Mouse (Mus musculus) embryonic facial prominence, embryonic 14.5 days (tissue): Measurements from ENCODE around the gene Ndufa11. TPM values are rescaled to one million over a fixed set of nuclear protein-coding genes. Genes with fewer than 3 reads are reported as not detected.
A peak's percentile ranks its signal among the peaks of the same experiment; 100 is the strongest.

ENCODE experiments used
- ATAC-seq: fragments of 200-750 bp; cut with Nextera tagmentation; 2 replicates; pipeline ENCODE4 v1.8.0; 2017; ENCODE audit warnings: low read depth, moderate number of reproducible peaks, moderate TSS enrichment
- DNase-seq: peaks from one replicate; pipeline ENCODE4 v3.0.0-alpha.2; 2015; ENCODE audit warnings: low spot score
- H3K27ac ChIP-seq: fragments of 300-500 bp; sonication (generic); replicated peaks from 2 replicates; pipeline ENCODE4 v1.5.1; 2014; ENCODE audit warnings: low read depth, mild to moderate bottlenecking, low read length, moderate library complexity
- H3K27me3 ChIP-seq: fragments of 300-500 bp; sonication (generic); replicated peaks from 2 replicates; pipeline ENCODE4 v1.6.1; 2014; ENCODE audit warnings: low read length; ENCODE audit not compliant: control insufficient read depth, insufficient read depth
- H3K36me3 ChIP-seq: fragments of 300-500 bp; sonication (generic); 2 replicates; pipeline ENCODE4 v1.6.1; 2014; ENCODE audit warnings: low read length, mixed read lengths; ENCODE audit not compliant: control insufficient read depth, insufficient read depth
- H3K4me1 ChIP-seq: fragments of 300-500 bp; sonication (generic); 2 replicates; pipeline ENCODE4 v1.6.1; 2014; ENCODE audit warnings: antibody characterized with exemption, low read length; ENCODE audit not compliant: control insufficient read depth, insufficient read depth
- H3K4me2 ChIP-seq: fragments of 300-500 bp; sonication (generic); 2 replicates; pipeline ENCODE4 v1.6.1; 2014; ENCODE audit warnings: low read depth, mild to moderate bottlenecking, low read length, moderate library complexity, mixed read lengths
- H3K4me3 ChIP-seq: fragments of 300-500 bp; sonication (generic); 2 replicates; pipeline ENCODE4 v1.5.1; 2014; ENCODE audit warnings: low read depth, mild to moderate bottlenecking, low read length
- H3K9ac ChIP-seq: fragments of 300-500 bp; sonication (generic); 2 replicates; pipeline ENCODE4 v1.6.1; 2014; ENCODE audit warnings: low read depth, mild to moderate bottlenecking, low read length, moderate library complexity, mixed read lengths
- H3K9me3 ChIP-seq: fragments of 300-500 bp; sonication (generic); 2 replicates; pipeline ENCODE4 v1.6.1; 2016; ENCODE audit warnings: low read length; ENCODE audit not compliant: control insufficient read depth
- WGBS: fragments of 180-500 bp; shearing (Covaris S2); extraction: QIAGEN DNeasy Blood & Tissue Kit; methylation state at CpG from one replicate; pipeline ENCODE4 v1.1.7; 2014; 5-methylcytosine and 5-hydroxymethylcytosine counted together
- polyA plus RNA-seq: library from polyadenylated mRNA; unstranded; fragments of >200 nt; fragmentation: Nextera tagmentation; extraction: Ambion mirVana; gene quantifications from 2 replicates; pipeline ENCODE4 v1.2.1, GENCODE M21; 2014

Ndufa11 gene
- polyA plus RNA-seq, 1 experiment from 2014 or later = 466 TPM

- Histone ChIP-seq H3K4me1 (no peaks in the 10 kb centered on the region), H3K4me3 (no peak overlapping the region), H3K9me3 (no peaks in the 10 kb centered on the region), H3K4me2 (no peak overlapping the region), H3K27me3 (no peaks in the 10 kb centered on the region), H3K27ac (no peak overlapping the region), H3K9ac (no peak overlapping the region), H3K36me3 (peaks cover 98% of the 10 kb centered on the region)
- ATAC-seq (no peak), DNase-seq (no peak)
- WGBS = 90% methylated on average over 1 of the region's 1 CpGs
Measured at GRCm38 (mm10) chr17:56706515-56706914, 11.1 kb upstream of the Ndufa11 start.

- Histone ChIP-seq H3K27ac (no peak overlapping the region), H3K9me3 (no peaks in the 10 kb centered on the region), H3K4me2 (no peak overlapping the region), H3K4me3 (no peak overlapping the region), H3K9ac (no peak overlapping the region), H3K27me3 (no peaks in the 10 kb centered on the region), H3K4me1 (no peaks in the 10 kb centered on the region), H3K36me3 (peaks cover 89% of the 10 kb centered on the region)
- WGBS = 90% methylated on average over 4 of the region's 4 CpGs
- DNase-seq (no peak), ATAC-seq (no peak)
Measured at GRCm38 (mm10) chr17:56708692-56709091, 8.9 kb upstream of the Ndufa11 start.

- Histone ChIP-seq H3K4me2 (no peak overlapping the region), H3K9me3 (no peaks in the 10 kb centered on the region), H3K27ac (no peak overlapping the region), H3K4me3 (no peak overlapping the region), H3K9ac (no peak overlapping the region), H3K27me3 (no peaks in the 10 kb centered on the region), H3K36me3 (peaks cover 79% of the 10 kb centered on the region), H3K4me1 (no peaks in the 10 kb centered on the region)
- 80% methylated on average over 3 of the region's 3 CpGs for WGBS
- DNase-seq (no peak), ATAC-seq (no peak)
Measured at GRCm38 (mm10) chr17:56709708-56710107, 7.9 kb upstream of the Ndufa11 start.

GRCm38 (mm10) chr17:56715360-56715759, 2.2 kb upstream of the Ndufa11 start:
- no peak overlapping the region for H3K27ac ChIP-seq
- H3K9me3 ChIP-seq = no peaks in the 10 kb centered on the region
- H3K4me1 ChIP-seq = peaks cover 22% of the 10 kb centered on the region
- H3K27me3 ChIP-seq = no peaks in the 10 kb centered on the region
- peaks cover 22% of the 10 kb centered on the region for H3K36me3 ChIP-seq
- peak overlapping the region; percentile 73 for H3K4me2 ChIP-seq
- WGBS = 43% methylated on average over 11 of the region's 11 CpGs
- ATAC-seq (no peak), DNase-seq (no peak)
- H3K4me3 ChIP-seq = no peak overlapping the region
- peak overlapping the region; percentile 86; the same call in 1 of the 2 replicates for H3K9ac ChIP-seq

- no peak for ATAC-seq
- DNase-seq = no peak
- peak overlapping the region; percentile 86 for H3K9ac ChIP-seq
- H3K27ac ChIP-seq = peak overlapping the region; percentile 75
- no peaks in the 10 kb centered on the region for H3K27me3 ChIP-seq
- peak overlapping the region; percentile 73 for H3K4me2 ChIP-seq
- peaks cover 15% of the 10 kb centered on the region for H3K36me3 ChIP-seq
- no peaks in the 10 kb centered on the region for H3K9me3 ChIP-seq
- H3K4me1 ChIP-seq = peaks cover 22% of the 10 kb centered on the region
- peak overlapping the region; percentile 90 for H3K4me3 ChIP-seq
- 27% methylated on average over 18 of the region's 22 CpGs for WGBS
Measured at GRCm38 (mm10) chr17:56715914-56716654, 1.5 kb upstream of the Ndufa11 start.

- WGBS = under 1% methylated on average over 31 of the region's 55 CpGs
Measured at GRCm38 (mm10) chr17:56716655-56717362, 758 bp upstream of the Ndufa11 start.

GRCm38 (mm10) chr17:56722441-56722840, 4.9 kb downstream of the Ndufa11 start:
- DNase-seq (no peak), ATAC-seq (no peak)
- H3K9me3 ChIP-seq = no peaks in the 10 kb centered on the region
- H3K4me2 ChIP-seq = no peak overlapping the region
- H3K4me1 ChIP-seq = peaks cover 12% of the 10 kb centered on the region
- H3K27me3 ChIP-seq = no peaks in the 10 kb centered on the region
- H3K36me3 ChIP-seq = peaks cover 38% of the 10 kb centered on the region
- 93% methylated on average over 5 of the region's 5 CpGs for WGBS
- H3K27ac ChIP-seq = no peak overlapping the region
- H3K4me3 ChIP-seq = no peak overlapping the region
- no peak overlapping the region for H3K9ac ChIP-seq

More at GRCm38 (mm10) chr17:56716655-56717362, 758 bp upstream of the Ndufa11 start:
- Histone ChIP-seq H3K36me3 (peaks cover 14% of the 10 kb centered on the region; the same call in 1 of the 2 replicates), H3K9me3 (no peaks in the 10 kb centered on the region), H3K4me2 (peak overlapping the region; percentile 73), H3K4me3 (peak overlapping the region; percentile 90), H3K27ac (peak overlapping the region; percentile 78), H3K27me3 (no peaks in the 10 kb centered on the region), H3K4me1 (peaks cover 22% of the 10 kb centered on the region), H3K9ac (peak overlapping the region; percentile 86)
- DNase-seq (peak; percentile 99), ATAC-seq (peak; percentile 93)

GRCm38 (mm10) chr17:56723419-56724161, 6.0 kb downstream of the Ndufa11 start:
- Histone ChIP-seq H3K27me3 (no peaks in the 10 kb centered on the region), H3K4me2 (no peak overlapping the region), H3K36me3 (peaks cover 38% of the 10 kb centered on the region), H3K4me1 (peaks cover 12% of the 10 kb centered on the region), H3K4me3 (no peak overlapping the region), H3K9ac (0 out of 2 replicates have a peak overlapping the region, but pooled peaks have one; percentile 8), H3K27ac (no peak overlapping the region), H3K9me3 (no peaks in the 10 kb centered on the region)
- ATAC-seq (no peak), DNase-seq (no peak)
- WGBS = 87% methylated on average over 9 of the region's 11 CpGs
